Mouse (Mus musculus) kidney, adult 8-10 months (tissue): Measurements from ENCODE around the gene Alox12e.

Experiments used
- DNase-seq, 2 experiments: peaks; one replicate each; pipeline ENCODE4 v3.0.0; 2022

Gene Alox12e

DNA sequence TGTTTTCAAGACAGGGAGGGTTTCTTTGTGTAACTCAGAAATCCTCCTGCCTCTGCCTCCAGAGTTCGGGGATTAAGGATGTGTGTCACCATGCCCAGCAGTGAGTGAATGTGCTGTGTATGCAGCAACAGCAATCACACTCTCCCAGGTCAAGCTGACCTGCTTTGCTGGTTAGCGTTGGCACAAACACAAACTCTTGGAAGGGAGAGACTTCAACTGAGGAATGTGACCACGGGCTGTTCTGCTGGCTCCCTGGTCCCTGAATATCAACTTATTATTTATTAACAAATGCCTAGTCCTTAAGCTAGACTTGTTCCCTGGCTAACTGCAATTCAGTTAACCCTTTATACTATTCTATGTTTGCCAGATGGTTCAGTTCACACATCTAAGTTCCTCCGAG lies 38.8 kb downstream of the Alox12e start:
- peak; percentile 35 to 67 for DNase-seq

DNA sequence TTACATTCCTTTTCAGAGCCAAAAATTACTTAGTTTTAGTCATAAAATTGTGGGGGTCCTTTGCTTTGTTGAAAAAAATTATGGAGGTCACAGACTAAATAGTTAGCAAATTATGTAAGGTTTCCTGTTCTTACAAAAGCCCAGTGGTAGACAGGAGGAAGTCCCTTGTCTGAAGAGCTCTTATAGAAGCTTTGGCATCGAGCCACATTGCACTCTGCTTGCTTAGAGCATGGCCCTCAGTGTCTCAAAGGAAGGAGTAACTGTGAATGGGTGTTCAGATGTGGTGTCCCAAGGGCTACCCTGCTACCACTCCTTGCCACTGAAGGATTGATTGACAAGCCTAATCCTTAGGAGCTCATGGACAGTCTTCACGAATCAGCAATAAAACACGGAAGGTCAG lies 42.0 kb downstream of the Alox12e start:
- peak in 1 of 2 experiments; percentile 13 for DNase-seq

DNA sequence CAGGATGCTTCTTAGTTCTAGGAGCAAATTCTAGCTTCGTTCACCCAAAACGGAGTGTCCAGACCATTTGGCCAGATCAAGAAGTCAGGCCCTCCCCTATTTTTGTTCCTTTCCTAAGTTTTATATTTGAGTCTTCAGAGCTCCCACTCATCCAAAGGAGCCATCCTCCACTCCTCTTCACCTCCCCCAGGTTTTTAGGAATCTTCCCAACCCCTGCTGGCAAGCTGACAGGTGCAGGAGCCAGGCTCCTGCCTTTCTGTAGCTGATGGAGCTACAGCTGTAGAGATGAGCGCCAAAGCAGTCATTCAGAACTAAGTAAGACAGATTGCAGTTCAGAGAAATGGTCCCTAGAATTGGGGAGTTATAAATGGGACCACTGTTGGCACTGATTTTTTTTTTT lies 43.5 kb downstream of the Alox12e start:
- no peak for DNase-seq

DNA sequence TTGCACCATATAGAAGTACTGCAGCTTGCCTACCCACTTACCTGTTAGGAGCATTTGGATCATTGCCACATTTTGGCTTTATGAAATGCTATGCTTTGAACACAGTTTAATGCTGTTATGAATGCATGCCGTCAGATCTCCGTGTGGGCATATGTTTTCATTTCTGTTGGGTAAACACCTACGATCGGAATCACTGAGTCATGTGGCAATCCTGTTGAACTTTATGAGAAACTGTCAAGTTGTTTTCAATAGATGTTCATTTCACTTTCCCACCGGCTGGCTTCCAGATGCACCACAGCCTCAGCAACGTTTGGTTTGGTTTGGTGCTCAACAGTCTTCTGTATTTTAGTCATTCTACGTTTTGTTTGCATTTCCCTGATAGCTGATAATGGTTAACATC lies 50.8 kb downstream of the Alox12e start:
- no peak for DNase-seq

DNA sequence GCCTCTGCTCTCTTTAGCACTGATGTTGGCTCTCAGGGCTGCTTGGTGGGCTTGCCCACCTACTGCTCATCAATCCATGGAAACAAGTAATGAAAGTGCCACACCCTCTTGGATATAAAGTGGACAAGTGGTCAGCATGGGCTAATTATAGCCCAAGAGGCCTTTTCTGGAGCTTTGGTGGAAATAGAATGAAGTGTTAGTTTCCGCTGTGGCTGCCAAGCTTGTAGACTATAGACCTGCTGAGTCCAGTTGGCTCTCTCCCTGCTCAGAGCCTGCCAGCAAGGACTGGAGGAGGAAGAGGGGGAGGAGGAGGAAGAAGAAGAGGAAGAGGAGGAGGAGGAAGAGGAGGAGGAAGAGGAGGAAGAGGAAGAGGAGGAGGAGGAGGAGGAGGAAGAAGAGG lies 56.0 kb downstream of the Alox12e start:
- peak in 1 of 2 experiments; percentile 29 for DNase-seq

DNA sequence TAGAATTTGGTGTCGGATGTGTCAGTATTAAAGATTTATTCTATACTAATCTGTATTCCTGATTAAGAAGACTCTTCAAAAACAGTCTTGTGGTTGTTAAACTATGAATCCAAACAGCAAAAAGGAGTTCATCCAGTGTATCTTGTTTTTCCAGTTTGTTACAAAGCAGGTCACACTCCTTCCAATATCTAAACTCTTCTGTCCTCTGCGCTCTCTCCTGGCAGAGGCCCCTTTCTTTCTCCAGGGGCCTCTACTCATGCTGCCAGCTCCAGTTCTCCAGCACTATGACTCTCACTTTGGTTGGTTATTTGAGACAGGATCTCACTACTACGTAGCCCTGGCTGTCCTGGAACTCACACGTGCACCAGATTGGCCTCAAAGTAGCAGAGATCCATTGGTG lies 56.6 kb downstream of the Alox12e start:
- DNase-seq, result no peak
